In the genomic region with DNA sequence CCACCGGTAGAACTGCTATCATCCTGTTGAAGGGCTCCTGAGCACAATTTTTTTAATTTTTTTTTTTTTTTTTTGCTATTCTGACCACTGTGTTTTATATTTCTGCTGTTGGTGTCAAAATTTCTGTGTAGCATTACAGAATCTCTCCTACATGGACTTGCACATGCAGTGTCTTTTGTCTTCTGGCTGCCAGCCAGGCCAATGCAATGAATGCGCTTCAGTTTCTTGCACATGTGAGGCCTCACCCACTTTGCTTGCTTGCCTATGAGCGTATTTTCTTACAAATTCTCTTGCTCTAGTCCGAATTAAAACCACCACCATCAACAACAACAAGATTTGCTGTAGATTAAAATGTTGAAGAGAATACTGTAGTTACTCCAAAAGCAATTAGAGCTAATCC, we compare ENCODE assay signal across 19 mouse cellular contexts.
"Had no signal": no experiment of that assay in that cellular context is flagged by ENCODE, and none has a peak within 500 bp of the region (broad histone marks: within the 10 kb centered on the region; RNA-seq: fewer than 3 reads in every experiment).

No protein-coding gene starts in this region.

- H3K4me2 ChIP-seq: kidney, embryonic 15.5 days; liver, embryonic 13.5 days; midbrain, embryonic 15.5 days; neural tube, embryonic 13.5 days had no signal

- DNase-seq: kidney, adult 8-10 months; kidney, postnatal 10 days; kidney, postnatal 36 days; layer of hippocampus, postnatal 36 days; liver, embryonic 13.5 days; lung, adult 2 months; lung, postnatal 36 days; retina, postnatal 1 day; thymus, adult 2 months; thymus, postnatal 14 days; thymus, postnatal 4 days had no signal

- H3K27me3 ChIP-seq: kidney, embryonic 15.5 days; liver, embryonic 13.5 days; megakaryocyte, embryonic 14.5 days; midbrain, embryonic 15.5 days; neural tube, embryonic 13.5 days had no signal

- H3K9ac ChIP-seq: kidney, embryonic 15.5 days; liver, embryonic 13.5 days; midbrain, embryonic 15.5 days; neural tube, embryonic 13.5 days had no signal

- ATAC-seq: lung, postnatal 0 days; midbrain, embryonic 15.5 days had no signal

- H3K27ac ChIP-seq: kidney, embryonic 15.5 days; left cerebral cortex, adult 2 months; liver, embryonic 13.5 days; midbrain, embryonic 10.5 days; midbrain, embryonic 15.5 days; neural tube, embryonic 13.5 days; stomach, postnatal 0 days had no signal

- H3K36me3 ChIP-seq: kidney, embryonic 15.5 days; liver, embryonic 13.5 days; midbrain, embryonic 10.5 days; midbrain, embryonic 15.5 days; neural tube, embryonic 13.5 days had no signal

- H3K4me3 ChIP-seq: kidney, embryonic 15.5 days; left cerebral cortex, adult 2 months; liver, embryonic 13.5 days; midbrain, embryonic 10.5 days; midbrain, embryonic 15.5 days; neural tube, embryonic 13.5 days had no signal

- H3K9me3 ChIP-seq: kidney, embryonic 15.5 days; liver, embryonic 13.5 days; megakaryocyte, embryonic 14.5 days; midbrain, embryonic 10.5 days; midbrain, embryonic 15.5 days; neural tube, embryonic 13.5 days had no signal
